Mouse (Mus musculus): ENCODE data around the gene Ssr3. TPM values are rescaled to one million over a fixed set of nuclear protein-coding genes. Genes with fewer than 3 reads are reported as not detected.

The Ssr3 gene
- polyA plus RNA-seq, 1 experiment, result 21.9 TPM

GRCm38 (mm10) chr3:65346176-65346575 lies 46.2 kb downstream of the Ssr3 start:
- Histone ChIP-seq H3K27ac (ENCODE audit: insufficient read depth, low read length) (no peak overlapping the region), H3K36me3 (ENCODE audit: control insufficient read depth, insufficient read depth, low read length) (no peaks in the 10 kb centered on the region), H3K4me1 (ENCODE audit: control insufficient read depth, insufficient read depth, insufficient read length) (no peaks in the 10 kb centered on the region), H3K4me3 (ENCODE audit: extremely low read depth, insufficient read depth, insufficient read length) (no peak overlapping the region), H3K27me3 (ENCODE audit: control insufficient read depth, insufficient read depth, low read length) (no peaks in the 10 kb centered on the region)
- no peak for TF ChIP-seq POLR2A (IDR thresholded peaks at IDR 0.05; ENCODE audit: low read depth, low read length)
- TF ChIP-seq CTCF (IDR thresholded peaks at IDR 0.05; ENCODE audit: extremely low read depth, insufficient read depth, insufficient read length, insufficient replicate concordance), result no peak
- 90% methylated on average over 1 of the region's 1 CpGs for WGBS
- no peak for DNase-seq (ENCODE audit: low read depth in 1 of 2, low spot score in 2 of 2)

GRCm38 (mm10) chr3:65340173-65340951 lies 52.1 kb downstream of the Ssr3 start:
- Histone ChIP-seq H3K4me1 (ENCODE audit: control insufficient read depth, insufficient read depth, insufficient read length) (no peaks in the 10 kb centered on the region), H3K27ac (ENCODE audit: insufficient read depth, low read length) (no peak overlapping the region), H3K36me3 (ENCODE audit: control insufficient read depth, insufficient read depth, low read length) (no peaks in the 10 kb centered on the region), H3K4me3 (ENCODE audit: extremely low read depth, insufficient read depth, insufficient read length) (no peak overlapping the region), H3K27me3 (ENCODE audit: control insufficient read depth, insufficient read depth, low read length) (no peaks in the 10 kb centered on the region)
- WGBS, result 82% methylated on average over 5 of the region's 5 CpGs
- DNase-seq (ENCODE audit: low read depth in 1 of 2, low spot score in 2 of 2), result no peak
- no peak for TF ChIP-seq POLR2A (IDR thresholded peaks at IDR 0.05; ENCODE audit: low read depth, low read length)
- no peak for TF ChIP-seq CTCF (IDR thresholded peaks at IDR 0.05; ENCODE audit: extremely low read depth, insufficient read depth, insufficient read length, insufficient replicate concordance)

GRCm38 (mm10) chr3:65337835-65338464 lies 54.5 kb downstream of the Ssr3 start:
- WGBS, result 92% methylated on average over 10 of the region's 10 CpGs
- H3K4me3 ChIP-seq (ENCODE audit: extremely low read depth, insufficient read depth, insufficient read length), result no peak overlapping the region
- H3K27me3 ChIP-seq (ENCODE audit: control insufficient read depth, insufficient read depth, low read length), result no peaks in the 10 kb centered on the region
- no peak for TF ChIP-seq CTCF (IDR thresholded peaks at IDR 0.05; ENCODE audit: extremely low read depth, insufficient read depth, insufficient read length, insufficient replicate concordance)
- no peak for TF ChIP-seq POLR2A (IDR thresholded peaks at IDR 0.05; ENCODE audit: low read depth, low read length)
- H3K36me3 ChIP-seq (ENCODE audit: control insufficient read depth, insufficient read depth, low read length), result no peaks in the 10 kb centered on the region
- H3K27ac ChIP-seq (ENCODE audit: insufficient read depth, low read length), result no peak overlapping the region
- no peak for DNase-seq (ENCODE audit: low read depth in 1 of 2, low spot score in 2 of 2)
- no peaks in the 10 kb centered on the region for H3K4me1 ChIP-seq (ENCODE audit: control insufficient read depth, insufficient read depth, insufficient read length)

Other genes with a start within 250 kb of the Ssr3 start
- gene Tiparp, start 135.8 kb upstream of the Ssr3 start, polyA plus RNA-seq (2012; rRNA removed), result 1.8 and 2.4 TPM in 2 replicates

Measured in spleen, adult 2 months (tissue).